Mouse (Mus musculus) left cerebral cortex, postnatal 10 days (tissue): ENCODE measurements around the gene Sipa1l3. TPM values are rescaled to one million over a fixed set of nuclear protein-coding genes. Genes with fewer than 3 reads are reported as not detected.
A peak's percentile ranks its signal among the peaks of the same experiment; 100 is the strongest.

Experiments
- DNase-seq, 2 experiments: peaks; one replicate each; pipeline ENCODE4 v3.0.0; 2021 to 2022; ENCODE audit warnings: low spot score in 2 of 2, mixed read lengths in 1 of 2; ENCODE audit errors: extremely low spot score in 1 of 2
- intact Hi-C: fragments of 180-260 bp; cut with DNase I; formaldehyde crosslinking; loops from one replicate; pipeline ENCODE4 v1.15.1; 2025
- total RNA-seq, 2 experiments: library from RNA; stranded (reverse); gene quantifications; 2 replicates each; pipeline ENCODE4 v1.2.3; 2021

Sipa1l3 gene
- total RNA-seq, 2 experiments from 2014 or later: 50.4 to 53.7 TPM

- intact Hi-C loops: no loop called here
- peak in 1 of 2 experiments; percentile 77 for DNase-seq
These were observed 87.7 kb downstream of the Sipa1l3 start for GRCm38 (mm10) chr7:29430739-29431211.

- no peak for DNase-seq
- intact Hi-C loops: no loop called here
These were observed 92.4 kb downstream of the Sipa1l3 start for GRCm38 (mm10) chr7:29426056-29426455.

GRCm38 (mm10) chr7:29425413-29425827 is 93.0 kb downstream of the Sipa1l3 start:
- peak in 1 of 2 experiments; percentile 20 for DNase-seq
- intact Hi-C loops: no loop called here

- intact Hi-C loops: no loop called here
- DNase-seq: no peak
These were observed 93.8 kb downstream of the Sipa1l3 start for GRCm38 (mm10) chr7:29424690-29425089.

GRCm38 (mm10) chr7:29421909-29422244 is 96.6 kb downstream of the Sipa1l3 start:
- intact Hi-C loops: no loop called here
- DNase-seq: no peak

- intact Hi-C loops: no loop called here
- no peak for DNase-seq
These were observed 97.1 kb downstream of the Sipa1l3 start for GRCm38 (mm10) chr7:29421240-29421908.

GRCm38 (mm10) chr7:29419836-29420235 is 98.6 kb downstream of the Sipa1l3 start:
- DNase-seq: no peak
- intact Hi-C loops: no loop called here

GRCm38 (mm10) chr7:29418231-29418630 is 100.2 kb downstream of the Sipa1l3 start:
- no peak for DNase-seq
- intact Hi-C loops: no loop called here

GRCm38 (mm10) chr7:29417332-29418069 is 100.9 kb downstream of the Sipa1l3 start:
- intact Hi-C loops: no loop called here
- DNase-seq: no peak

- intact Hi-C loops: no loop called here
- no peak for DNase-seq
These were observed 101.5 kb downstream of the Sipa1l3 start for GRCm38 (mm10) chr7:29416906-29417305.

- intact Hi-C loops: no loop called here
These were observed 106.4 kb downstream of the Sipa1l3 start for GRCm38 (mm10) chr7:29411838-29412580.

GRCm38 (mm10) chr7:29411216-29411816 is 107.1 kb downstream of the Sipa1l3 start:
- intact Hi-C loops: no loop called here
- no peak for DNase-seq

More at GRCm38 (mm10) chr7:29411838-29412580, 106.4 kb downstream of the Sipa1l3 start:
- no peak for DNase-seq

GRCm38 (mm10) chr7:29410402-29410801 is 108.0 kb downstream of the Sipa1l3 start:
- no peak for DNase-seq

GRCm38 (mm10) chr7:29406855-29407254 is 111.6 kb downstream of the Sipa1l3 start:
- no peak for DNase-seq
- intact Hi-C loops: no loop called here

More at GRCm38 (mm10) chr7:29410402-29410801, 108.0 kb downstream of the Sipa1l3 start:
- intact Hi-C loops: no loop called here

- intact Hi-C loops: no loop called here
- no peak for DNase-seq
These were observed 114.3 kb downstream of the Sipa1l3 start for GRCm38 (mm10) chr7:29404126-29404525.

GRCm38 (mm10) chr7:29402015-29402414 is 116.4 kb downstream of the Sipa1l3 start:
- DNase-seq: no peak
- intact Hi-C loops: no loop called here

GRCm38 (mm10) chr7:29400451-29400850 is 118.0 kb downstream of the Sipa1l3 start:
- intact Hi-C loops: no loop called here

GRCm38 (mm10) chr7:29399056-29399455 is 119.4 kb downstream of the Sipa1l3 start:
- DNase-seq: no peak
- intact Hi-C loops: no loop called here

More at GRCm38 (mm10) chr7:29400451-29400850, 118.0 kb downstream of the Sipa1l3 start:
- no peak for DNase-seq

GRCm38 (mm10) chr7:29397486-29397885 is 121.0 kb downstream of the Sipa1l3 start:
- intact Hi-C loops: no loop called here
- DNase-seq: no peak
